Mouse (Mus musculus): ENCODE measurements around the gene Dapk2.

Gene Dapk2

DNA sequence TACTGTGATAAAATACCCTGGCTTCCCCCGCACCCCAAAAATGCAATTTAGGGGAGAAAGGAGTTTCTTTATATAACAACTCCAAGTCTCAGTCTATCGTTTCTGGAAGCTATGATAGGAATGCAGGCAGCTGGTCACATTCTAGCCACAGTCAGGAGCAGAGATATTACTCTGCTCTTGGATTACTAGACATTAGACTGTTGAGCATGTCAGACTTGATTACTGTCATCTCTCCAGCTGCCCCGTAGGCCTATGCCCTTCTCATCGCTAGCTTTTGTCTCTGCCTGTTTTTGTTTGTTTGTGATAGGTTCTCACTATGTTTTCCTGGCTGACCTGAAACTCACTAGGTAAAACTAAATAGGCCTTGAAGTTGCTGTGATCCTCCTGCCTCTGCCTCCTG is 150.7 kb downstream of the Dapk2 start:
- DNase-seq (ENCODE audit: low spot score): no peak

DNA sequence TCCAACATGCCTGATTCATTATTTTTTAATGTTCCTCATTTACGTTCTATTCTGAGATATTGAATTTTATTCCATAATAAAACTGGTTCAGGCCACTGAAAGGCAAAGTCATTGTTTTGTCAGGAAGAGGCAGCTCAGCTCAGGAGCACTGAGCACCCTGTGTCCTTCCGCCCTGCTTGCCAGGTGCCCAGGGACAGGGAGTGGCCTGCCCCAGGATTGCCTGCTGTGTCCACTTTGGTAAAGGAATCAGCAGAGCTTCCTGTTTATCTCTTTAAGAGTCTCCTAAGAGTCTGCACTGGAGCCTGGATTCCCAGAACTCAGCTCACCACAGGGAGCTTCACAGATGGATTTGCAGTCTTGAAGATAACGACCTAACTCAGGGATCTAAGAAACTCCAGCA is 153.4 kb downstream of the Dapk2 start:
- DNase-seq (ENCODE audit: low spot score): no peak

DNA sequence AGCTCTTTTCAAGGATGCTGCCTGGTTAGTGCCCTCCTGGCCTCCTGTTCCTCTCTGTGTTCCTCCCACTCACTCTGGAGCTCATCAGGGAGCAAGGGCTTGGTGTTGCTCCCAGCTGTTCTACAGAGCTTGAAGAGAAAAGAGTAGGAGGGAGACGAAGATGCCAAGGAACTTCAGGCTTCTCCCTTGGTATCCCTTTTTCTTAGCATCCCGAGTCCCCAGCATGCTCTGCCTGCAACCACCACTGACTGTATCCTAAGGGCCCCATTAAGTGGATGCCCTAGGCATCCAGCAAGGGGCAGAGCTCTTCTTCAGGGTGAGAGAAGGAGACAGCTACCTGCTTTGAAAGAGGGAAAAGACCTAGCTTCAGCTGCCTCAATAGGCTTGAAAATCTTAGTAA is 158.6 kb downstream of the Dapk2 start:
- DNase-seq (ENCODE audit: low spot score): no peak

All from left cerebral cortex, adult 11 months (tissue).